Mouse (Mus musculus) heart, postnatal 10 days (tissue): Measurements from ENCODE around the gene Tmem232. TPM values are rescaled to one million over a fixed set of nuclear protein-coding genes. Genes with fewer than 3 reads are reported as not detected.

Experiments
- DNase-seq, 2 experiments: peaks; one replicate each; pipeline ENCODE4 v3.0.0; 2021
- intact Hi-C: fragments of 180-260 bp; cut with DNase I; formaldehyde crosslinking; loops from one replicate; pipeline ENCODE4 v1.15.1; 2025
- total RNA-seq, 2 experiments: library from RNA; stranded (reverse); gene quantifications; 2 replicates each; pipeline ENCODE4 v1.2.3; 2021

Gene Tmem232
- under 1 TPM in 1 of 2 experiments, not detected in 1; 0.27 TPM for total RNA-seq

GRCm38 (mm10) chr17:65540441-65541272, at the start of gene Tmem232:
Gene Tmem232 (minus strand): TSS chr17:65540782.
- DNase-seq: peak; percentile 67 to 69
- intact Hi-C loops: no loop called here

DNA sequence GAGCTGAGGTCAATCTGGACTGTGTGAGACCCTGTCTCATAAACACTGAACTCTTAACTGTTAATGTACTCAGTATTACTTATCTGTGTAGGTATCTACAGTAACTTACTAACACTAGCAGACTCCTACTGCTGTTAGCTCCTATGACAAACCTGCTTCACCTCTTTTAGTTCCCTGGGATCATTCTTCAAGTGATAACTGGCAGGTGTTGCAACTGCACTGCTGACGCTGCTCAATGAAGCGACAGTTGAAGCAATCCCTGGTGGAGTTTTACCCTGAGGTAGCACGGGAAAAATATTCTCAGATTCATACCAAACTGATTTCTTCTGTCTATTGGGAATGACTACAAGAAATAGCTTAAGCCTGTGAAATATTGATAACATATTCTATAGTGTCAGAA, 46.3 kb upstream of the Tmem232 start:
- intact Hi-C loops: no loop called here
- DNase-seq: no peak

DNA sequence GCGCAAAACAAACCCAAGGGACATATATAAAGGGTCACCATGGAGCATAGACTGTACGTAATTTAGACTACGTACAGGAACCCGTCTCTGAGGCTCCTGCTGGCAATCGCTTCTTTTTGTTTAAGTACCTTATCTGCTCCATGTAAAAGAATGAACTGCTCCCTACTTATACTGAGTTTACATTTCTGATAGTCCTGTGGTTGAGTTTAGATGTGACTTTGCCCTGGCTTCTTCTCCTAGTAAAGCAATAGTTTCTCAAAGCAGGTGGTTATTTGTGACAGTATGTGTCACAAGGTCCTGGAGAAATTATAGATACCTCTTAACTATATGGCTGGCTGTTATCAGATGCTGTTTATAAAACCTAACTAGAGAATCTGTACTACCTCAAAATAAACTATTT, 40.9 kb upstream of the Tmem232 start:
- intact Hi-C loops: no loop called here
- DNase-seq: no peak

DNA sequence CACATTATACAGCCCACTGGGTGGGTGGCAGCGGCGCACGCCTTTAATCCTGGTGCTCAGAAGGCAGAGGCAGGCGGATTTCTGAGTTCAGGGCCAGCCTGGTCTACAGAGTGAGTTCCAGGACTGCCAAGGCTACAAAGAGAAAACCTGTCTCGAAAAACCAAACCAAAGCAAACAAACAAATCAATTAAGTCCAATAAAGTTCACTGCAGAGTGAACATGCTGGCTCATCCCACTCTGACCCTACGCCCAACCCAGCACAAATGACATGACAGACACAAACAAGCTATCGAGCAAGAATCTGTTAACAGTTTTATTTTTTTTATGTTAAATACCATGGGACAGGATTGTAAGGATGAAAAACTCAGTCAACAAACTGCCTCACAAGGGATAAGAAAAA, 39.2 kb upstream of the Tmem232 start:
- DNase-seq: no peak
- intact Hi-C loops: no loop called here

DNA sequence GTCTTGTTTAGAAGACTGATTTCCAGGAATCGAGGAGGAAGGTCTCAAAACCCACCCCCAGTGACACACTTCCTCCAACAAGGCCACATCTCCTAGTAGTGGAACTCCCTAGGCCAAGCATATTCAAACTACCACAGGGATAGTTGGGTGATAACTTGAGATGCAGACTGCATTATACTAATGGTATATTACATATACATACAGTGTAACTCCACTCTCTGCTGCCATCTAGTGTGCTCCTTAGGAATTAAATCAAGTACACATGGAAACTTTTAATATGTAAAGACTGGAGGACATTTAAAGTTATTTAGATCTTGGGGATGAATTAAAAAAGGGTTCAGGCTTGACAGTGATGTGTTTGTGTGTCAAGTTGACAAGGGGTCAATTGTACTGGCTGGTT, 34.8 kb upstream of the Tmem232 start:
- intact Hi-C loops: loop anchor here (2.0 kb wide), 1 partner anchor 37 kb away; the partner anchor contains the start of gene Vapa

DNA sequence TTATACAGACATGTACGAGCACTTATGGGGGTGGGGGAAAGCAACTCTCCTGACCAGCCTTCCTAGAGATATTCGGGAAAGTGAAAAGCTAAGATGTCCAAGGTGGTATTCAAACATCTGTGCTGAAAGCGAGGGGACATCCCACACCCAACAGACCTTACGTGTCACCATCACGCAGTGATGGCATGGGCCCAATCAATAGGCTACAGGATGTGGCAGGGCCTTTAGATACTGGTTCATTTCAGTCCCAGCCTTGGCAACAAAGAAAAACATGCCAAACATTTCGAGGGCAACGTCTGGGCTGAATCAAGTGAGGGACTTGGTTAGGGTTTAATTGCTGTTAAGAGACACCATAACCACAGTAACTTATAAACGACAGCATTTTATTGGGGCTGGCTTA, 34.3 kb upstream of the Tmem232 start:
- intact Hi-C loops: loop anchor here (2.0 kb wide), 1 partner anchor 38 kb away; the partner anchor contains the start of gene Vapa

More for the DNA sequence above, 34.8 kb upstream of the Tmem232 start:
- DNase-seq: no peak

GRCm38 (mm10) chr17:65571866-65572265, 31.3 kb upstream of the Tmem232 start:
- intact Hi-C loops: no loop called here
- DNase-seq: peak; percentile 63 to 69

More for the DNA sequence above, 34.3 kb upstream of the Tmem232 start:
- DNase-seq: no peak

- intact Hi-C loops: no loop called here
- DNase-seq: peak in 1 of 2 experiments; percentile 24
Measured at GRCm38 (mm10) chr17:65571466-65571865, 30.9 kb upstream of the Tmem232 start.

- intact Hi-C loops: no loop called here
- DNase-seq: no peak
Measured at GRCm38 (mm10) chr17:65564189-65564588, 23.6 kb upstream of the Tmem232 start.

- peak in 1 of 2 experiments; percentile 39 for DNase-seq
Measured at GRCm38 (mm10) chr17:65563345-65563744, 22.8 kb upstream of the Tmem232 start.

GRCm38 (mm10) chr17:65562761-65563160, 22.2 kb upstream of the Tmem232 start:
- peak; percentile 74 to 85 for DNase-seq
- intact Hi-C loops: no loop called here

More at GRCm38 (mm10) chr17:65563345-65563744, 22.8 kb upstream of the Tmem232 start:
- intact Hi-C loops: no loop called here

DNA sequence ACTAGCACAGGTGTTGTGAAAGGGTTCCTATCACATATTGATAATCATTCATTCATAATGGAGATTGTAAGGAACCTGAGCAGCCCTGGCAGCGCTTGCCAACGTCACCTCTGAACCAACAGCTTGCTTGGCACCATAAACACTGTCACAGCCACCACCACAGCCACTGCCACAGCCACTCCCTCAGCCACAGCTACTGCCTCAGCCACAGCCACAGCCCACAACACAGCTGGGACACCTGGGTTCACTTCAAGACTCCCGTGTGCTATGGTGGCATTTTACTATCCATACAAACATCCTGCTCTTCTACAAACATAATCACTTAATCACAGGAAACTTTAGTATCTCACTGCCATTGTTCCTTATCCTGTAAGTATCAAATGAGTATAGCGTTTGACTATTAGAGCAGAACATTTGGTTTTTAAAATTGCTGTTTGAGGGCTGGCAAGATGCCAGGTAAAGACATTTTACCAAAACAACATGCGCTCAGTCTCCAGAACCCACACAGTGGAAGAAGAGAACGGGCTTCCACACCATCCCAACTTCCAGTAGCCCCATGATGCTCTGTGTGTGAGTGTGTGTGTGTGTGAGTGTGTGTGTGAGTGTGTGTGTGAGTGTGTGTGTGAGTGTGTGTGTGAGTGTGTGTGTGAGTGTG, 20.9 kb upstream of the Tmem232 start:
- intact Hi-C loops: no loop called here
- DNase-seq: no peak

DNA sequence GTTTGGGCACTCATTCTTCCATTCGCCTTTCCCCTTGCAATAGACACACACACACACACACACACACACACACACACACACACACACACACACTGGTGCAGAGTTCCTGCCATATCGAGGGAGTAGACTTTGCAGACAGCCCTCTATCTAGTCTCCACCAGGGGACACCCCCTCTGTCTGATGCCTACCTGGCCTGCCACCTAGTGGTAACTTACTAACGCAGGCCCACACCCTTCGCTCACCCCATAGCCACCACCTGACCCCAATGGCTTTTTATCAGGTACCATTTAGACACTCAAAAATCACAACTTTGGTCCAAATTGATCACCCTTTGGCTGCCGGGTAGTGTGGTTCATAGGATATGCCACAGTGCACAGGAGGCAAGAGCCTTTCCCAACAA, 18.7 kb upstream of the Tmem232 start:
- intact Hi-C loops: loop anchor here (10.0 kb wide), 1 partner anchor 484 kb away; no protein-coding TSS in a partner anchor

DNA sequence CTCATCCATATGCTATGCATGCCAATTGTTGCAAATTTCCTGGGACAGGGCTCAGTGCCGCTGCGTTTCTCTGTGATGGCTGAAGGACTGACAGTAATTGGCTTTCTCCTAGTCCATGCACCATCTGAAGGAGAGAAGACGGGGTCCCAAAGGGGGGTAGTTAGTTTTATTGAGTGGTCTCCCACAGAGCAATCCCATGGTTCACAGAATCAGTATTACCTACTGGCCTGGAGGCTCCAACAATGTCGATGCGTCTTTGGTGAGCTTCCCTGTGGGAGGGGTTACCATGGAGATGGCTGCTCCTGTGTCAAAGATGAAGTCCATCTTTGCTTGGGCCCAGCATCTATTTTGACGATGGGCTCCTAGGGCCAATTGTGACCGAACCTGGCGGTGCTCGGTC, 18.2 kb upstream of the Tmem232 start:
- intact Hi-C loops: loop anchor here (10.0 kb wide), 1 partner anchor 484 kb away; no protein-coding TSS in a partner anchor
- no peak for DNase-seq

More for the DNA sequence above, 18.7 kb upstream of the Tmem232 start:
- DNase-seq: peak in 1 of 2 experiments; percentile 41

DNA sequence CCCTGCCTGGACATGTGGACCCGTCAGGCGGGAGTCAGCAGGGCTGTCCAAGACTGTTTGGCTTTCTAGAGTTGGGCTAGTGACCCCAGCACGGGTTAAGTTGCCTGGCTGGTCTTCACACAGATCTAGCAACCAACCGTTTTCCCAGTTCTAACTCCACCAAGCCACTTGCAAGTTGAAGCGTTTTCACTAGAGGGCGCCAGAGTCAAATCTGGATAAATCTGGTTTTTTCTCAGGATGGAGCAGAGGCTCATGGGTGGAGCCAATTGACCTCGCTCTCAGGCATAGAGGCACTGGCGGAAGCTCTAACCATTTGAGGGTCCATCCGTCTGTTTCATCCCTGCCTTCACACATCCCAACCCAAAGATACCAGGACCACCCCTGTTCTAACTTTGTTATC, 17.6 kb upstream of the Tmem232 start:
- intact Hi-C loops: loop anchor here (10.0 kb wide), 1 partner anchor 483 kb away; no protein-coding TSS in a partner anchor
- peak; percentile 68 to 87 for DNase-seq

DNA sequence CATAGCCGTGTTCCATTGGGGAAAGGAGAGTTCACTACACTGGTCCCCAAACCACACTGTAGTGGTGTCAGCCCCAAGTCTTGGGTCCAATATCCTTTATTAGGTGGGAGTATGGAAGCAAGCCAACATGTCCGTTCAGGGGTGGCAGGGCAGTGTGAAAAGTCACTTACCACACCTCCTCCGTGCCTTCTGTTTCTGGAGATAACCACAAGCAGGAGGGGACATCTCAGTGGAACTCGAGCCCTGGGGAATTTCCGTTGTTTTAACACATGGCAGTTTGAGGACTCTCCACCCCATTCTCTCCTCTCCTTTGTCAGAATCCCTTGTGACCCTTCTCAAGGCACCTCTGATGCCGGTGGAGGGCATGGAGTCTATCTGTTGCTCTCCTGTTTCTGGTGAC, 16.6 kb upstream of the Tmem232 start:
- DNase-seq: no peak
- intact Hi-C loops: loop anchor here (10.0 kb wide), 1 partner anchor 482 kb away; no protein-coding TSS in a partner anchor

DNA sequence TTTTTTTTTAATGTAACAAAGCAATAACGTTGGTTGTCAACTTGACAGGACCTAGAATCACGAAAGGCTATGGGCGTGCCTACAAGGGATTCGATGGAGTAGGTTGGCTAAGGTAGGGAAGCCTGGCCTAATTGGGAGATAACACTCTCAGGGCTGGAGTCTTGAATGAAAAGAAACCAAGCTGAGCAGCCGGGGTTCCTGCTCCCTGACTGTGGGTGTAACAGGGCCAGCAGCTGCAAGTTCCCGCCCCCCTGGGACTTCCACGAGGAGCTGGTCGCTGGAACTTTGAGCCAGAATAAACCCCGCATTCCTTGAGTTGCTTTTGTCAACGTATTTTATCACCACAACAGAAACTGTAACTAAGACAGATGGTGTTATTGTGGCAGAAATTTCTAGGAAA, 16.2 kb upstream of the Tmem232 start:
- intact Hi-C loops: loop anchor here (10.0 kb wide), 1 partner anchor 482 kb away; no protein-coding TSS in a partner anchor
- DNase-seq: peak in 1 of 2 experiments; percentile 35

DNA sequence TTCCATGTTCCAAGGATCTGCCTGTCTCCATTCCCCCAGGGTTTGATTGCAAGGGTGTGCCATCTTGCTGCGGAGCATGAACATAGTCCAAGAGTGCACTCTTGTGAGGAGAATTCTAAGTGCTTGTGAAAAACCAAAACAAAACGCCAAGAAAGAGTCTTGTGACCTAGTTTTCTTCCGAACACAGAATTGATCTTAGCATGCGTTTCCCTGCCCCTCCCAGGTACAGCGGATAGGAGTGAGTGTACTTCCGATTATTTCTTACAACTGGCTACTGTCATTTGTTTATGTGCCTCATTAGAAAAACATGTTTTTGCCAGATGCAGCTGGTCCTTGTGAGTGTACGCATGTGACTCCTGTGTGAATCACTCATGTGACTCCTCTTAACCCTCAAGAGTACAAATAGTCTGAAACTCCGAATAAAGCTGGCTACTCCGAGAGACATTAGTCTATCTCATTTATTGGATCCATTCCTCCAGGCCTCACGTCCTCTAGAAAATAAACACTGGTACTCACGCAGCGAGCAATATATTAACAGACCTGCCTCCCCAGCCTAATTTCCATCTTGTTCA, 11.9 kb upstream of the Tmem232 start:
- DNase-seq: no peak
- intact Hi-C loops: loop anchor here (10.0 kb wide), 1 partner anchor 478 kb away; no protein-coding TSS in a partner anchor

DNA sequence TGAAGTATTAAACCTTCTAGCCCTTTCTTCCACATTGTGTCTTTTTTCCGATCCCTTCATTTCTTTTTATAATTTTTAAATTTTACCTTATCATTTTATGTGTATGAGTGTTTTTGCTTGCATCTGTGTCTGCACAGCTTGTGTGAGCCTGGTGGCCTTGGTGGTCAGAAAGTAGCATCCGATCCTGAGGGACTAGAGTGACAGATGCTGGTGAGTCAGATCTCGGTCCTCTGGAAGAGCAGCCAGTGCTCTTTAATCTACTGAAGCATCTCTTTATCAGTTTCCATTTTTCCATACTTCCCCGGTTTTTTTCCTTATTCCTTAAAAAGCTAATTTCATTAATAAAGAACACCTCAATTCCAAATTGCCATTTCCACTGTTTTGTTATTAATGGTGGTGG, 9.8 kb upstream of the Tmem232 start:
- no peak for DNase-seq
- intact Hi-C loops: loop anchor here (10.0 kb wide), 1 partner anchor 476 kb away; no protein-coding TSS in a partner anchor

GRCm38 (mm10) chr17:65548698-65549365, 8.2 kb upstream of the Tmem232 start:
- peak; percentile 64 to 74 for DNase-seq
- intact Hi-C loops: no loop called here
